Mouse (Mus musculus): ENCODE results near the gene Arid1a. TPM values are rescaled to one million over a fixed set of nuclear protein-coding genes. Genes with fewer than 3 reads are reported as not detected.
A peak's percentile ranks its signal among the peaks of the same experiment; 100 is the strongest.

Arid1a gene
- polyA plus RNA-seq, 1 experiment from 2014 or later, result 26.9 TPM

DNA sequence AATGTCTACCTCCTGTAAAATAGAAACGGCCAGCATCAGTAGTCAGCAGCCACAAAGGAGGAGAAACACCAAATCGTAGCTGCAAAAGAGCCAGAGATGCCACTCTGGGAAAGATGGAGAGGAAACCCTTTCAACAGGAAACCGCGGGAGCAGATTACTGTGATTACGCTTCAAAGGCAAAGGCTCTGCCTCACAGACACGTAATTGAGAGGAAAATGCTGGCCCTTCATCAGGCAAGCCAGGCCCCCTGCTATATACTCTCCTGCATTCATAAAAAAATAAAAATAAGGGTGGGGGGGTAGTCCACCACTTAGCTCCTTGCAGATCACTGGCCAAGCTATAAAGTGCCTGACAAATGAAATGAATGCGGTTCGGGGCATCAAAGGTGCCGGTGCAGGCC is 28.3 kb downstream of the Arid1a start:
- Histone ChIP-seq H3K4me3 (replicated peaks) (no peak overlapping the region), H3K27ac (replicated peaks) (0 out of 2 replicates have a peak overlapping the region, but pooled peaks have one; percentile 29), H3K36me3 (no peaks in the 10 kb centered on the region), H3K9ac (replicated peaks) (no peak overlapping the region), H3K4me2 (peak overlapping the region; percentile 53), H3K27me3 (replicated peaks) (no peaks in the 10 kb centered on the region), H3K4me1 (peaks cover 79% of the 10 kb centered on the region), H3K9me3 (replicated peaks) (no peaks in the 10 kb centered on the region)
- 12% methylated on average over 9 of the region's 9 CpGs for WGBS
- no peak for ATAC-seq (ENCODE audit: low FRiP score)

DNA sequence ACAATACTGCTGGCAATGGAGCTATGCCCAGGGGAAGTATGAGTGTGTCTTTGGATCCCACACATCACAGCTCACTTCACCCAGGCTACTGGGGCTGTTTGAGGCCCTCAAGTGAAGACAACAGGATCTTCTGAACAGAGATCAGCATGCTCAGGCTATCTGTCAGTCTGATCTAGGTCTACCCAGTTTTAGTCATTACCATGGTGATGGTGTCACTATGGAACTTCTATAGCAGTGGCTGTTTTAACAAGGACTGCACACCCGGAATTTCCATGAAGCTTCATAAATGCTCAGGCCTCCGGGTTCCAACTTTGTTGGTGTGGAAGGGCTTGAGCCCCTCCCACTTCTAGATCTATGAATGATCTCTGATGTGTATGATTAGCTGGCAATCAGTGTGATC is 30.9 kb downstream of the Arid1a start:
- Histone ChIP-seq H3K9ac (replicated peaks) (no peak overlapping the region), H3K27me3 (replicated peaks) (no peaks in the 10 kb centered on the region), H3K4me1 (peaks cover 56% of the 10 kb centered on the region), H3K9me3 (replicated peaks) (no peaks in the 10 kb centered on the region), H3K4me3 (replicated peaks) (no peak overlapping the region), H3K4me2 (no peak overlapping the region), H3K36me3 (peaks cover 20% of the 10 kb centered on the region), H3K27ac (replicated peaks) (no peak overlapping the region)
- no peak for ATAC-seq (ENCODE audit: low FRiP score)
- WGBS, result 56% methylated on average over 2 of the region's 2 CpGs

DNA sequence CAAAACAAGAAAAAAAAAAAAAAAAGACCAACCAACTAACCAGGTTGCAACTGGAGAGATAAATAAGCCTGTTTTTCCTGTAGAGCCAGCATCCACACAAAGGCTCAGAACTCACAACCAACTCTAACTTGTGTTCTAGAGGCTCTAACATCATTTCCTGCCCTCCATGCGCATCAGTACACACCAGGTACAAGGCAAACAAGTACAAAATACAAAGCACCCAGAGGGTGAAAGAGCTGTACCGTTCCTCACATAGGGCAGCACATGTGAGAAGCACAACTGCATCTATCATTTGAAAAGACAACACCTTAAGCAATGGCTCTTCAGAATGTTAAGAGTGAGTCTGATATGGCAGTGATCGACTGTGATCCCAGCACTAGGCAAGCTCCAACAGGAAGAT is 36.8 kb downstream of the Arid1a start:
- no peak overlapping the region for H3K4me3 ChIP-seq (replicated peaks)
- WGBS, result 92% methylated on average over 3 of the region's 3 CpGs
- no peak overlapping the region for H3K4me2 ChIP-seq
- no peaks in the 10 kb centered on the region for H3K27me3 ChIP-seq (replicated peaks)
- no peak overlapping the region for H3K9ac ChIP-seq (replicated peaks)
- peaks cover 66% of the 10 kb centered on the region for H3K36me3 ChIP-seq
- no peaks in the 10 kb centered on the region for H3K9me3 ChIP-seq (replicated peaks)
- H3K4me1 ChIP-seq, result peaks cover 4% of the 10 kb centered on the region
- no peak for ATAC-seq (ENCODE audit: low FRiP score)
- H3K27ac ChIP-seq (replicated peaks), result no peak overlapping the region

- Histone ChIP-seq H3K4me1 (peaks cover 12% of the 10 kb centered on the region), H3K9me3 (replicated peaks) (no peaks in the 10 kb centered on the region), H3K4me2 (no peak overlapping the region), H3K27ac (replicated peaks) (no peak overlapping the region), H3K9ac (replicated peaks) (no peak overlapping the region), H3K27me3 (replicated peaks) (no peaks in the 10 kb centered on the region), H3K36me3 (peaks cover 32% of the 10 kb centered on the region), H3K4me3 (replicated peaks) (no peak overlapping the region)
- 86% methylated on average over 5 of the region's 5 CpGs for WGBS
- no peak for ATAC-seq (ENCODE audit: low FRiP score)
These were observed 43.8 kb downstream of the Arid1a start for GRCm38 (mm10) chr4:133712755-133713154.

DNA sequence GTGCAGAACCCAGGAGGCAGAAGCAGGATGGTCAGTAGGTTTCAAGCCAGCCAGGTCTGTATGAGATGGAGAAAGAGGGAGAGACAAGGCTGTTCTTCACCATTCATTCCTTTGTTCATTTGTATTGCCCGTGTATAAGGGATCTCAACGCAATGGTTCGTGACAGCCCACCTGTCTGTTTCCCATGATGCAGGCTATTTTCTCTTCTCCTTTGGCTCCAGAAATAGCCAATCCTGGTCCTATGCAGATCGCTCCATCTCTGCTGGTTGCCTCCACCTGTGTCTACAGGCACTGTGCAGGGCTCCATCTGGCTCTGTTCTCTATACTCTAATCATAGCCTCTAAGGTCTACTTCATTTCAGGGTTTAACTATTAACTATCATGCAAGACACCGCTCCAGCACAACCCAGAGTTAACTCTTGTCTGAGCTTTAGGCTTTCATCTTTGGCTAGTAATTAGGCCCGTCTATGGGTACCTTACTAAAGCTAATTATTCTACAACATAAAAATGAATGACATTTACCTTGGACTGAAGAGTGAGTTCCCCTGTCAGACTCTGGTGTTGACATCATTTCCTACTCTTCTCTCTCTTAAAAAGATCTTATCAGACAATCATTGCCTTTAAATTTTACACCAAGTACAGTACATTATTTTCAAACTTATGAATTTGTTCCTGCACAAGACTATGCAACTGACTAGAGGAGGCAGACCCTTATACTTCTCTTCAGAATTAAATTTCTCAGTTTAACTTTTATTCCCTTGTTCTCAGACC is 45.1 kb downstream of the Arid1a start:
- peaks cover 24% of the 10 kb centered on the region for H3K36me3 ChIP-seq
- 66% methylated on average over 6 of the region's 6 CpGs for WGBS

DNA sequence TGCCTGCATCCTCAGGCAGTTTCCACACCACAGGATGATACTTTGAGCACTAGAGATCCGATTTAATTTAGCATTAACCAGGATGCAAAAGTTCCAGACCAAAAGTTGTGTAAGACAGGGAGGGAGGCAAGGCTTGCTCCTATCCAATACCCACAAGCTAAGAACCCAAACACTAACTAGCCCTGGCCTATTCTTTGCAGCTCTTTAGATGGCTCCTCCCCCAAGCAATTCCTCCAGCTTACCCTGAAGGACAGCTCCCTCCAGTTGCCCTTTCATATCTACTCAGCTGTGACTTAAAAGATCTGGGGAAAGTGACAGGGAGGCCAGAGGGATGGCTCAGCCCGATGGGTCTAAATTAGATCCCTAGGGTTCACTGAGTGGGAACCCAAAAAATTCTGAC is 47.2 kb downstream of the Arid1a start:
- no peak overlapping the region for H3K4me2 ChIP-seq
- WGBS, result 50% methylated on average over 2 of the region's 2 CpGs

More for the DNA sequence above, 45.1 kb downstream of the Arid1a start:
- ATAC-seq (ENCODE audit: low FRiP score), result no peak
- H3K9ac ChIP-seq (replicated peaks), result no peak overlapping the region
- H3K27ac ChIP-seq (replicated peaks), result no peak overlapping the region
- no peak overlapping the region for H3K4me2 ChIP-seq
- H3K27me3 ChIP-seq (replicated peaks), result no peaks in the 10 kb centered on the region
- peaks cover 22% of the 10 kb centered on the region for H3K4me1 ChIP-seq
- no peak overlapping the region for H3K4me3 ChIP-seq (replicated peaks)
- H3K9me3 ChIP-seq (replicated peaks), result no peaks in the 10 kb centered on the region

GRCm38 (mm10) chr4:133707464-133707863 is 49.1 kb downstream of the Arid1a start:
- no peak for ATAC-seq (ENCODE audit: low FRiP score)
- no peak overlapping the region for H3K4me3 ChIP-seq (replicated peaks)
- no peaks in the 10 kb centered on the region for H3K9me3 ChIP-seq (replicated peaks)
- H3K4me1 ChIP-seq, result peaks cover 37% of the 10 kb centered on the region
- no peaks in the 10 kb centered on the region for H3K27me3 ChIP-seq (replicated peaks)
- WGBS, result 40% methylated on average over 1 of the region's 1 CpGs
- H3K4me2 ChIP-seq, result no peak overlapping the region
- peaks cover 17% of the 10 kb centered on the region for H3K36me3 ChIP-seq
- no peak overlapping the region for H3K9ac ChIP-seq (replicated peaks)
- peak overlapping the region; percentile 64 for H3K27ac ChIP-seq (replicated peaks)

More for the DNA sequence above, 47.2 kb downstream of the Arid1a start:
- Histone ChIP-seq H3K27me3 (replicated peaks) (no peaks in the 10 kb centered on the region), H3K27ac (replicated peaks) (no peak overlapping the region), H3K9me3 (replicated peaks) (no peaks in the 10 kb centered on the region), H3K4me3 (replicated peaks) (no peak overlapping the region), H3K9ac (replicated peaks) (no peak overlapping the region), H3K36me3 (peaks cover 24% of the 10 kb centered on the region), H3K4me1 (peaks cover 37% of the 10 kb centered on the region)
- no peak for ATAC-seq (ENCODE audit: low FRiP score)

DNA sequence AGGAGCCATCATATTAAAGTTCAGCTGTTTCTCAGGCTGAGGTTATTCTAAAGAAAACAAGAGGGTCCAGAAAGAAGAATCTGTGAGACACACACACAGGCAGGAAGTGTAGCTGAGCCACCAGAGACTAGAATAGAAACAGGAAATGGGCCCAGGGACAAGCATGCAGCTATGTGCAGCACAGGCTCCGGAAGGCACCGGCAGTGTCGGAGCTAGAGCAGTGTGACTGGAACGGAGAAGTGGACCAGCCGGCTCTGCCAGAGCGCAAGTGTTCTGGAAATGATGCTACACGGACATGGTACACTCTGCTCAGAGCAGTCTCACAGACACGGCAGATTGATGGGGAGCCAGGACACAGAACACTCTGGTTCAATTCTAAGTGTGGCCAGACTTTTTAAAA is 49.6 kb downstream of the Arid1a start:
- ATAC-seq (ENCODE audit: low FRiP score), result no peak

GRCm38 (mm10) chr4:133705062-133705461 is 51.5 kb downstream of the Arid1a start:
- H3K4me2 ChIP-seq, result no peak overlapping the region
- no peaks in the 10 kb centered on the region for H3K9me3 ChIP-seq (replicated peaks)
- peaks cover 54% of the 10 kb centered on the region for H3K4me1 ChIP-seq
- H3K36me3 ChIP-seq, result peaks cover 16% of the 10 kb centered on the region
- H3K4me3 ChIP-seq (replicated peaks), result no peak overlapping the region
- ATAC-seq (ENCODE audit: low FRiP score), result no peak
- H3K9ac ChIP-seq (replicated peaks), result no peak overlapping the region
- 88% methylated on average over 4 of the region's 4 CpGs for WGBS
- no peaks in the 10 kb centered on the region for H3K27me3 ChIP-seq (replicated peaks)
- H3K27ac ChIP-seq (replicated peaks), result no peak overlapping the region

More for the DNA sequence above, 49.6 kb downstream of the Arid1a start:
- no peak overlapping the region for H3K4me3 ChIP-seq (replicated peaks)
- peaks cover 17% of the 10 kb centered on the region for H3K36me3 ChIP-seq
- H3K9me3 ChIP-seq (replicated peaks), result no peaks in the 10 kb centered on the region
- no peak overlapping the region for H3K4me2 ChIP-seq
- H3K4me1 ChIP-seq, result peaks cover 42% of the 10 kb centered on the region
- 66% methylated on average over 8 of the region's 8 CpGs for WGBS
- no peak overlapping the region for H3K9ac ChIP-seq (replicated peaks)
- peak overlapping the region; percentile 64 for H3K27ac ChIP-seq (replicated peaks)
- H3K27me3 ChIP-seq (replicated peaks), result no peaks in the 10 kb centered on the region

- WGBS, result 56% methylated on average over 11 of the region's 11 CpGs
- no peak overlapping the region for H3K9ac ChIP-seq (replicated peaks)
- no peaks in the 10 kb centered on the region for H3K27me3 ChIP-seq (replicated peaks)
- H3K4me1 ChIP-seq, result peaks cover 35% of the 10 kb centered on the region
- H3K4me2 ChIP-seq, result no peak overlapping the region
- no peaks in the 10 kb centered on the region for H3K9me3 ChIP-seq (replicated peaks)
- H3K4me3 ChIP-seq (replicated peaks), result no peak overlapping the region
- no peak for ATAC-seq (ENCODE audit: low FRiP score)
- H3K27ac ChIP-seq (replicated peaks), result peak overlapping the region; percentile 59
- peaks cover 12% of the 10 kb centered on the region for H3K36me3 ChIP-seq
These were observed 55.6 kb downstream of the Arid1a start for GRCm38 (mm10) chr4:133700905-133701368.

DNA sequence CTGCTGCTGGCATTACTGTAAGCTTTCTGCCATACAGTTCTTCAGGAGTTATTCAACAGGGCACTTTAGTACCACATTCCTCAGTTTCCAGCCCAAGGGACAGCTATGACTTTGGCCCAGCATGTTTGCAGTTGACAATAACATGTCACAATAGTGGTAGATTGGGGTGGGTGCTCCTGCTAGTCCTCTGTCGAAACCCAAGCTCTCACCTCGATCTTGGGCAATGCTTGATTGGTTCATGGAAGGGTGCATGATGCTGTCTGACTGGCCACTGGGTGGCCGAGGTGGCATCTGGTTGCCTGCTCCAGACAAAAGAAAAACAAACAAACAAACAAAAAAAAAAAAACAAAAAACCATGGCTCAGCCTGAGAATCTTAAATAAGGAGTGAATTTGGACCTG is 61.2 kb downstream of the Arid1a start:
- Histone ChIP-seq H3K27me3 (replicated peaks) (no peaks in the 10 kb centered on the region), H3K4me3 (replicated peaks) (no peak overlapping the region), H3K4me2 (no peak overlapping the region), H3K27ac (replicated peaks) (no peak overlapping the region), H3K9ac (replicated peaks) (no peak overlapping the region), H3K36me3 (peaks cover 61% of the 10 kb centered on the region), H3K9me3 (replicated peaks) (no peaks in the 10 kb centered on the region), H3K4me1 (peaks cover 13% of the 10 kb centered on the region)
- no peak for ATAC-seq (ENCODE audit: low FRiP score)
- WGBS, result 78% methylated on average over 3 of the region's 3 CpGs

DNA sequence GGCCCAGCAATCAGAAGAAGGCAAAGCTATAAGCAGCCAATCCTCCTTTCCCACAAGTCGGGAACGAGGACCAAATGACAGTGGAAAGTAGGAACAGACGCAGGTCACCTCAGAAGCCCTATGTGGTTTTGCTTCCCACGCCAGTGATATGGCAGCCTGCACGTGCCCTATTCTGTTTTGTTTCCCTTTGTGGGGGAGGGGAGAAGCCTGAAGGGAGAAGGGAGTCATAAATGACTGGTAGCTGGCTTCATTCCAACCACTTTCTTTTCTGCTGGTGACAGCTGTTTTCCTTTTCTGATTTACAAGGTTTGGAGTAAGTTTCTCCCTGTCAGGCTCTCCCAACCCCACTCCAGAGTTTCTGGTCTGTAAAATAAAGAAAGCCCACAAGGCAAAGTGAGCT is 66.3 kb downstream of the Arid1a start:
- H3K27ac ChIP-seq (replicated peaks), result 0 out of 2 replicates have a peak overlapping the region, but pooled peaks have one; percentile 24
- H3K4me1 ChIP-seq, result peaks cover 17% of the 10 kb centered on the region
- no peaks in the 10 kb centered on the region for H3K9me3 ChIP-seq (replicated peaks)
- ATAC-seq (ENCODE audit: low FRiP score), result no peak
- H3K27me3 ChIP-seq (replicated peaks), result no peaks in the 10 kb centered on the region
- peaks cover 98% of the 10 kb centered on the region for H3K36me3 ChIP-seq
- H3K9ac ChIP-seq (replicated peaks), result no peak overlapping the region
- WGBS, result 20% methylated on average over 5 of the region's 5 CpGs
- no peak overlapping the region for H3K4me2 ChIP-seq
- no peak overlapping the region for H3K4me3 ChIP-seq (replicated peaks)

Measured in neural tube, embryonic 15.5 days (tissue).